Mouse (Mus musculus) small intestine, adult 2 months (tissue): ENCODE results near the gene Cacnb4.

Experiments
- CTCF ChIP-seq: fragments of 200-500 bp; IDR thresholded peaks from 2 replicates; pipeline ENCODE4 v1.5.1; 2012; ENCODE audit warnings: low read depth, mild to moderate bottlenecking, control low read depth, inconsistent platforms, low read length, moderate library complexity, mixed read lengths; ENCODE audit not compliant: insufficient replicate concordance, insufficient read length; ENCODE audit errors: extremely low read depth
- POLR2A ChIP-seq: fragments of 200-500 bp; IDR thresholded peaks from 2 replicates; pipeline ENCODE4 v1.6.1; 2012; ENCODE audit warnings: low read depth, mild to moderate bottlenecking, control low read depth, inconsistent platforms, low read length, moderate library complexity

DNA sequence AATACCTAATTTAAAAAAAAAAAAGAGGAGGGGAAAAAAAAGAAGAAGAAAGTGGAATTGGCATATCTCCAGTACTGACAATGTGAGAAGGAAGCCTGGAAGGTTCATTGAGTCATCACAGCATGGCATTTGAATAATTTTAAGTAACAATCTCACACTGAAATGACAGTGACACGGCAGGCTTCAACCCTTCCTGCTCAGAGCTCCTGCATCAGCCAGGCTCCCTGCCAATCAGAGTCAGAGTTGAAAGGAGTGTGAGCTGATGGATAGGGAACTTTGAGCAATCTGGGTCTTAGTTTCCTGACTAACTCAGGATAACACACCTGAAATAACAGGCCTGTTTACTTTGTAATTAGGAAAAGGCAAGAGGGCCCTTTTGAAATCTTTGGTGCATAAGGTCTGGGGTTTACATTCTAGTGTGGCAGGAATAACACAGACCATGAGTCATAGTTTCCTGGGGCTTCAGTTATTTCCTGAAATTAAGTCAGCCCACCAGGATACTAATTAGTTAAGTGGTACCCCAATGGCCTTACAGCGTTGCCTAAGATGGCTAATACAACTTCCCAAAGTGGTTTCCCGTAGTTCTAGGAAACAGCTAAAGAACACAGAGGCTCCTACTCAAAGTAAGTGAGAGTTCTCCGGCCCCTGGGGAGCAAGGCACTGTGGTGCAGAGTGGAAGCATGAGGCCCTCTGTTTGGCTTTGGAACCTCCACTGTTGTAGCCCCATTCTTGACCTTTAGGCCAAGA is 204.9 kb downstream of the Cacnb4 start:
- TF ChIP-seq POLR2A: no peak
- no peak for TF ChIP-seq CTCF
